Mouse (Mus musculus) megakaryocyte, embryonic 14.5 days (primary cell): ENCODE data around the gene Tmem132c.

Experiments used
- FLI1 ChIP-seq: IDR thresholded peaks from 2 replicates; pipeline ENCODE4 v1.6.1; 2012; ENCODE audit warnings: low read length, inconsistent platforms, mixed read lengths
- GATA1 ChIP-seq: IDR thresholded peaks from 3 replicates; pipeline ENCODE4 v1.6.1; 2012; ENCODE audit warnings: mixed read lengths, low read length, inconsistent platforms, borderline replicate concordance

DNA sequence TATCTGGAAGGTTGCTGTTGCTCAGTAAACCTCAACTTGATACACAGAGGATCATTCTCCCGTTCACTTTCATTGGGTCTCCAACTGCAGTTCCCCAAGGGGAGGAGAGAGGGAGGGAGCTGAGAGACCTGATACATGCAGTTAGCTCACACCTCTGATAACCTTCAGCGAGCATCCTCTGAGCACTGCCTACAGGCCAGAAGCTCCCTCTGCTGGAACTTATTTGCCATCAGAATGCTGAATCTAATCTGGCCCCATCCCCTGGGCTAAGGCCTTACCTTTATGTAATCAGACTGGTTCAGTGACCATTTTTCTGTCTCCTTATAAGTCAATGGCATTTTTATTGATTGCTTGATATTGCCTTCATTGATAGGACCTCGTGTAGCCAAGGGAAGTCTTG lies 29.5 kb downstream of the Tmem132c start:
- no peak for TF ChIP-seq GATA1
- no peak for TF ChIP-seq FLI1
